Mouse (Mus musculus) stomach, embryonic 16.5 days (tissue): Measurements from ENCODE around the gene Nbl1. TPM values are rescaled to one million over a fixed set of nuclear protein-coding genes. Genes with fewer than 3 reads are reported as not detected.

Source experiments
- ATAC-seq: fragments of 200-750 bp; cut with Nextera tagmentation; 2 replicates; pipeline ENCODE4 v1.8.0; 2017; ENCODE audit warnings: moderate number of reproducible peaks, moderate TSS enrichment; ENCODE audit not compliant: insufficient read depth, low FRiP score
- H3K27ac ChIP-seq: fragments of 300-500 bp; sonication (generic); 2 replicates; pipeline ENCODE4 v1.5.1; 2014; ENCODE audit warnings: low read length
- H3K27me3 ChIP-seq: fragments of 300-500 bp; sonication (generic); 2 replicates; pipeline ENCODE4 v1.6.1; 2014; ENCODE audit warnings: low read length, control low read depth, mixed read lengths; ENCODE audit not compliant: control insufficient read depth, insufficient read depth
- H3K36me3 ChIP-seq: fragments of 300-500 bp; sonication (generic); 2 replicates; pipeline ENCODE4 v1.6.1; 2014; ENCODE audit warnings: low read length; ENCODE audit not compliant: control insufficient read depth, insufficient read depth
- H3K4me1 ChIP-seq: fragments of 300-500 bp; sonication (generic); 2 replicates; pipeline ENCODE4 v1.6.1; 2014; ENCODE audit warnings: low read length, control low read depth, mixed read lengths; ENCODE audit not compliant: control insufficient read depth, insufficient read depth
- H3K4me2 ChIP-seq: fragments of 300-500 bp; sonication (generic); 2 replicates; pipeline ENCODE4 v1.6.1; 2014; ENCODE audit warnings: low read depth, low read length, mixed read lengths
- H3K4me3 ChIP-seq: fragments of 300-500 bp; sonication (generic); replicated peaks from 2 replicates; pipeline ENCODE4 v1.5.1; 2014; ENCODE audit warnings: mild to moderate bottlenecking, low read length
- H3K9ac ChIP-seq: fragments of 300-500 bp; sonication (generic); 2 replicates; pipeline ENCODE4 v1.6.1; 2014; ENCODE audit warnings: low read length
- H3K9me3 ChIP-seq: fragments of 300-500 bp; sonication (generic); replicated peaks from 2 replicates; pipeline ENCODE4 v1.6.1; 2016; ENCODE audit warnings: low read length, control low read depth; ENCODE audit not compliant: control insufficient read depth
- WGBS: fragments of 180-500 bp; shearing (Covaris S2); extraction: QIAGEN DNeasy Blood & Tissue Kit; methylation state at CpG from one replicate; pipeline ENCODE4 v1.1.7; 2014; 5-methylcytosine and 5-hydroxymethylcytosine counted together
- polyA plus RNA-seq: library from polyadenylated mRNA; unstranded; fragments of >200 nt; fragmentation: Nextera tagmentation; extraction: Ambion mirVana; gene quantifications from 2 replicates; pipeline ENCODE4 v1.2.1, GENCODE M21; 2015

The Nbl1 gene
- polyA plus RNA-seq, 1 experiment from 2014 or later: 48.8 TPM

DNA sequence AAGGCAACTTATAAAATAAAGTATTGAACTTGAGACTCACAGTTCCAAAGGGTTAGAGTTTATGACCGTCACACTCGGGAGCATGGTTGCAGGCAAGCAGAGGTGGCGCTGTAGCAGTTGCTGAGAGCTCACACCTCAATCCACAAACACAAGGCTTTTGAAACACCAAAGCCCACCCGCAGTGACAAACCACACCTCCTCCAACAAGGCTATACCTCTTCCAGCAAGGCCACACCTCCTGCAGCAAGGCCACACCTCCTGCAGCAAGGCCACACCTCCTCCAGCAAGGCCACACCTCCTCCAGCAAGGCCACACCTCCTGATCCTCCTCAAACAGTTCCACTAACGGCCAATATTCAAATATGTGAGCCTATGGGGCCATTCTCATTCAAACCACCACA is 48.2 kb downstream of the Nbl1 start:
- Histone ChIP-seq H3K27me3 (0 out of 2 replicates have a peak, but pooled peaks cover under 1% of the 10 kb centered on the region), H3K27ac (no peak overlapping the region), H3K4me2 (no peak overlapping the region), H3K4me3 (no peak overlapping the region), H3K9ac (no peak overlapping the region), H3K4me1 (no peaks in the 10 kb centered on the region), H3K36me3 (no peaks in the 10 kb centered on the region), H3K9me3 (peaks cover 4% of the 10 kb centered on the region; the same call in 1 of the 2 replicates)
- ATAC-seq: no peak
- 87% methylated on average over 5 of the region's 5 CpGs for WGBS

DNA sequence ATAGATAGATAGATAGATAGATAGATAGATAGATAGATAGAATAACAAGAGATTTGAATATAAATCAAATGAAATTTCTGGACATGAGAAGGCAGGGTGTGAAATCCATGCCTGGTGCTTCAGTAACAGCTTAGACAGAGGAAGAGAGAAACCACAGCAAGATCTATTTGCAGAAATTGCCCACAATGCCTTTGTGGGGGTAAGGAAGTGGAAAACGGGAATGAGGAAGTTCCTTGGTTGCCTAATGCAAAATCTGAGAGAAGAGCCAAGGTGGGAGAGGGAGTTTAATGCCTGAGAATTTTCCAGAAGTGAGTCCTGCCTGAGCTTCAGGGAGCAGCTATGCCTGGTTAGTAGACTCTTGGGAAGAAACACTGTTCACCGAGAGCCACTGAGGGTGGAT is 49.2 kb downstream of the Nbl1 start:
- Histone ChIP-seq H3K4me3 (no peak overlapping the region), H3K9me3 (peaks cover 4% of the 10 kb centered on the region; the same call in 1 of the 2 replicates), H3K9ac (no peak overlapping the region), H3K27ac (no peak overlapping the region), H3K4me2 (no peak overlapping the region), H3K36me3 (no peaks in the 10 kb centered on the region), H3K4me1 (0 out of 2 replicates have a peak, but pooled peaks cover 1% of the 10 kb centered on the region), H3K27me3 (0 out of 2 replicates have a peak, but pooled peaks cover 5% of the 10 kb centered on the region)
- ATAC-seq: no peak
- 86% methylated on average over 2 of the region's 2 CpGs for WGBS

DNA sequence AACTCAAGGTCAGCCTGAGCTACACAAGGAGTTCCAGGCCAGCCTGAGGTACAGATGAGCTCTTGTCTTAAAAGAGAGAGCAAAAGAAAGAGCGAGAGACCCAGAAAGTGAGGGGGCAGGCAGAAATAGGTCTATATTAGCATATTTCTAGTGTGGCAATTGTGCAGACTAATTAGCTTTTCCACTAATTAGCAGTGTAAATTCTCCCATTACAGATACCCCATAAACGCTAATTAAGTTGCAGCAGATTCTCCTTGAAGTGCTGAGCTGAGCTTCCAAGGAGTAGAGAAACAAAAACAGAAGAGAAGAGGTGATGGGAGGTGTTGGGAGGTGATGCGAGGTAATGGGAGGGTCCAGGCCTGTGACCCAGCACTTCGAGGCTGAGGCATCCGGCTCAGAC is 50.2 kb downstream of the Nbl1 start:
- peaks cover 9% of the 10 kb centered on the region for H3K4me1 ChIP-seq
- ATAC-seq: no peak
- no peaks in the 10 kb centered on the region for H3K36me3 ChIP-seq
- 78% methylated on average over 5 of the region's 5 CpGs for WGBS
- H3K9ac ChIP-seq: no peak overlapping the region
- H3K27ac ChIP-seq: no peak overlapping the region
- H3K9me3 ChIP-seq: peaks cover 4% of the 10 kb centered on the region; the same call in 1 of the 2 replicates
- no peak overlapping the region for H3K4me3 ChIP-seq
- 0 out of 2 replicates have a peak, but pooled peaks cover 5% of the 10 kb centered on the region for H3K27me3 ChIP-seq
- H3K4me2 ChIP-seq: no peak overlapping the region

DNA sequence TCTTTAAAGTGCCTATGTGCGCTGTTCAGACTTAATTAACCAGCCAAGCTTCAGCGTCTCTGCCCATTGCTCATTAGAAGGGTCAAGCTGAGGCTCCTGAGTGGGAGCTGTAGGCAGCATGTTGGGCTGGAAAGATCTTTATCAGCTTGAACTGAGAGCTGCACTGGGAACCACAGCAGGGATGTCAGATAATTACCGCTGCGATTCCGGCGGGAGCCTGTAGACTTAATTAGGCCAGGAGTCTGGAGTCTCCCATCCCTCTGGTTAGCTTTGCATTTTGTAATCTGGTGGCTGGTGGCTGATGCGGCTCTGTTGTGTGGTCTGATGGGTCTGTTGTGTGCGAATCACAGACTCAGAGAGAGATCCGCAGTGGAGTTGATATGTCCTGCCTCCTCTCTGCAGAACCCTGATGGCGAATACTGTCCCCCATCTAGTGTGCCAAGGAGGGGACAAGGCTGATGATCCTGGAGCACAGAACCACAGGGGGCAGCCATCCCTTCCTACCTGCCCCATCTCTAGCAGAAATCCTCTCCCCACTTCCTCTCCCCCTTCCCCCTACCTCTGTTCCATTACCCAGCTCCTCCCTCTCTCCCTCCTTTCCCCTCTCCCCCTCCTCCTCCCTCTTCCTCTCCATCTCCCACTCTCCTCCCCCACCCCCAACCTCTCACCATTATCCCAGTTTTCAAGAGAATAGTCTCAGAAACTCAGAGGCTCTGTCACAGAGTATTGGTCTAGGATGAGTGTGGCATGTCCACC is 52.5 kb downstream of the Nbl1 start:
- Histone ChIP-seq H3K36me3 (0 out of 2 replicates have a peak, but pooled peaks cover 4% of the 10 kb centered on the region), H3K9ac (no peak overlapping the region), H3K9me3 (peaks cover 9% of the 10 kb centered on the region), H3K4me2 (no peak overlapping the region), H3K27me3 (0 out of 2 replicates have a peak, but pooled peaks cover 5% of the 10 kb centered on the region), H3K4me3 (no peak overlapping the region), H3K27ac (no peak overlapping the region), H3K4me1 (peaks cover 11% of the 10 kb centered on the region)
- ATAC-seq: no peak
- 22% methylated on average over 10 of the region's 10 CpGs for WGBS

DNA sequence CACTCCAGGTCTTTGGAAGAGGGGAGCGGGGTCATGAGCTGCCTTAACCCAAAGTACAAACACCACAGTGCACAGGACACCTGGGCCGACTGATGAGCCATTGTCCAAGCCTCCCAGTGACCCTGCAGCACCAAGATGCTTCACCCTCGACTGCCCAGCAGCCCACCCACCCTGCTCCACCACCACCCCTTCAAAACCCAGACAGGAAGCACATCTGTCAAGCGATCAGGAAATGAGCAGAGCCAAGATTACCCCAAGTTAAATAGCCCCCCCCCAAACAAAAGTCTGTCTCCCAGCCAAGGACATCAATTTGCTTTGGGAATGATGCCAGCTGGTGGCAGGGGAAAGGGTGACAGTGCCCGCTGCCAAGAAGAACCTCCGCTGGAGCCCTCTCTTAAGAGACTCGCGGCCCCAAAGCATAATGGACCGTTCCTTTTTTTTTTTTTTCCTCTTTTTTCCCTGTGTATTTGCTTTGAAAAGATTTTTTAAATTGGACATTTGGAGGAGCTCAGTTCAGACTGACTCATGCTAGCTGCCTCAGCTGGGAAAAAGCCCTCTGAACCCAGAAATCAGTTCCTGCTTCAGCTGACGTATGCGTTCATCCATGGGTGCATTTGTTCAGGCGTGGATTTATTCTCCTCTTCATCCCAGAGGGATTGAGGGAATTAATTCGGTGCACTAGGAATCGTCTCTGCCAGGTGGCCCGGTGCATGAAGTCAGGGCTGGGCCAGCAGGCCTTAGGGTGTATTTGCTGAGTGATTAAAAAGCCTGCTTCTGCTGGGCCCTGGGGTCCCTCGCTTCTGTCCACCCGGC is 54.8 kb downstream of the Nbl1 start:
- Histone ChIP-seq H3K9ac (no peak overlapping the region), H3K27ac (0 out of 2 replicates have a peak overlapping the region, but pooled peaks have one; percentile 30), H3K27me3 (0 out of 2 replicates have a peak, but pooled peaks cover 5% of the 10 kb centered on the region), H3K4me2 (no peak overlapping the region), H3K36me3 (0 out of 2 replicates have a peak, but pooled peaks cover 4% of the 10 kb centered on the region), H3K4me3 (no peak overlapping the region), H3K4me1 (peaks cover 11% of the 10 kb centered on the region), H3K9me3 (peaks cover 4% of the 10 kb centered on the region)
- WGBS: 45% methylated on average over 17 of the region's 17 CpGs
- ATAC-seq: no peak

DNA sequence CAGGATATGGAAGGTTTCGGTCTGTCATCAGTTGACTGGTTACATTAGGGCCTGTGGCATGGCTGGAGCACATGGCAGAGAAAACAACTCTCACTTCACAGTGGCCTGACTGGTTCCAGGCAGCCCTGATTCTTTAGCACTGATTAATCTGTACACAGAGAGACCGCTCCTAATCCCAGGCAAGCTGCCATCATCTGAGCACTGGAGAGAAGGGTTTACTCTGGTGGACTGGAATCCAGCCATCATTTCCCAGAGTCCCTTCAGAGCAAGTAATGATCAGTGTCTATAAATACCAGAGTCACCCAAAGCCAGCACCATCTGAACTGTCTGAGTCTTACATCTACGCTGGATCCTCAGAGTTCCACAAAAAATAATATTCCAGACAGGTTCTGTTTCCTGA is 57.0 kb downstream of the Nbl1 start:
- no peak for ATAC-seq

DNA sequence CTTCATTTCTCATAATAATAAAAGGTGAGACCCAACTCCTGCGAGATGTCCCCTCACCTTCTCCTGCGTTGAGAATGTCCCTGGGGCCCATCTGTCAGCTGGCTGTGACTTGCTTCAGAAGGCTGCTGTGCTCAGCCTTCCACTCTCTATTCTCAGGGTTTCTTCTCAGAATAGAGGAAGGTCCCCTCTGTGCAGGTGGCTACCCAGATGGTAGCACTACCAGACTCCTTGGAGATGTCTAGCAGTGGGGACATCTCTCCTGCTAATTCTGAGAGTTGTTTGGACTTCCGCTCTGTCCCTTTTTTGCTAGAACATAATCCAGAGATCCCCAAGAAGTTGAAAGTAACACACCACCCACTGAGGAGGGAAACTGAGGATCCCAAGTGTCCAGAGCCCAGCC is 57.9 kb downstream of the Nbl1 start:
- Histone ChIP-seq H3K9ac (no peak overlapping the region), H3K9me3 (peaks cover 4% of the 10 kb centered on the region), H3K4me1 (peaks cover 11% of the 10 kb centered on the region), H3K4me2 (no peak overlapping the region), H3K27ac (no peak overlapping the region), H3K27me3 (0 out of 2 replicates have a peak, but pooled peaks cover 5% of the 10 kb centered on the region), H3K4me3 (no peak overlapping the region), H3K36me3 (0 out of 2 replicates have a peak, but pooled peaks cover 4% of the 10 kb centered on the region)
- no peak for ATAC-seq
- 78% methylated on average over 3 of the region's 3 CpGs for WGBS

More for the DNA sequence above, 57.0 kb downstream of the Nbl1 start:
- Histone ChIP-seq H3K27me3 (0 out of 2 replicates have a peak, but pooled peaks cover 5% of the 10 kb centered on the region), H3K36me3 (0 out of 2 replicates have a peak, but pooled peaks cover 4% of the 10 kb centered on the region), H3K4me3 (no peak overlapping the region), H3K27ac (no peak overlapping the region), H3K4me2 (no peak overlapping the region), H3K9me3 (peaks cover 4% of the 10 kb centered on the region), H3K9ac (no peak overlapping the region), H3K4me1 (peaks cover 11% of the 10 kb centered on the region)
- WGBS: 84% methylated on average over 3 of the region's 3 CpGs

DNA sequence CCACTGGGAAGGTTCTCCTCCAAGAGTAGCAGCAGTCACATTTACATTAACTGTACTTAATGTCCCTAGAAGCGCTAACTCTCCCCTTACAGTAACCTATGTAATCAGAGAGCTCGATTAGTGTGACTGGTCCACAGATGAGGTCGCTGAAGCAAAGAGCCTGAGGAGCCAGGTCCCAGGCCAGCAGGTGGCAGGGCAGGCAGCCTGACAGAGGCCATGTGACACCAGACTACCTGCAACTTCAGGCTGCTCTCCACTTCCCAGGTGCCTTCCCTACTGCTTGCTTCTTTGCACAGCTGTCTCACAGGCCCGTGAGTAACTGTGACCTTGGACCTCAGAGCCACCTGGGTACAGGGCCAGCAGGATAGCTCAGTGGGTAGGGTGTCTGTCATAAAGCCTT is 58.3 kb downstream of the Nbl1 start:
- H3K9me3 ChIP-seq: peaks cover 4% of the 10 kb centered on the region
- no peak; the same call in 1 of the 2 replicates for ATAC-seq
- no peak overlapping the region for H3K9ac ChIP-seq
- H3K27ac ChIP-seq: no peak overlapping the region
- WGBS: 41% methylated on average over 4 of the region's 4 CpGs
- no peak overlapping the region for H3K4me3 ChIP-seq
- H3K4me2 ChIP-seq: no peak overlapping the region
- H3K4me1 ChIP-seq: peaks cover 11% of the 10 kb centered on the region
- 0 out of 2 replicates have a peak, but pooled peaks cover 3% of the 10 kb centered on the region for H3K27me3 ChIP-seq
- 0 out of 2 replicates have a peak, but pooled peaks cover 4% of the 10 kb centered on the region for H3K36me3 ChIP-seq
